Mouse (Mus musculus) macrophage (primary cell): ENCODE data around the gene Mcub. TPM values are rescaled to one million over a fixed set of nuclear protein-coding genes. Genes with fewer than 3 reads are reported as not detected.

ENCODE experiments used
- H3K27ac ChIP-seq: fragments of 350-480 bp; formaldehyde crosslinking; 2 replicates; pipeline ENCODE4 v1.9.0; 2021
- H3K36me3 ChIP-seq: fragments of 350-480 bp; formaldehyde crosslinking; 2 replicates; pipeline ENCODE4 v1.9.0; 2021; ENCODE audit errors: inconsistent target
- H3K4me3 ChIP-seq: fragments of 350-480 bp; formaldehyde crosslinking; 2 replicates; pipeline ENCODE4 v1.9.0; 2021; ENCODE audit errors: inconsistent target
- H3K79me2 ChIP-seq: fragments of 350-480 bp; formaldehyde crosslinking; 2 replicates; pipeline ENCODE4 v1.9.0; 2021; ENCODE audit errors: inconsistent target
- WGBS: methylation state at CpG from one replicate; pipeline ENCODE4 v1.1.7; 2026; ENCODE audit warnings: inconsistent platforms; ENCODE audit not compliant: missing documents; 5-methylcytosine and 5-hydroxymethylcytosine counted together
- polyA plus RNA-seq: library from polyadenylated mRNA; stranded (reverse); fragments of 250-400 nt; gene quantifications from 3 replicates; pipeline ENCODE4 v1.2.4, GENCODE M21; 2018; ENCODE audit warnings: inconsistent platforms

Gene Mcub
- polyA plus RNA-seq, 1 experiment from 2014 or later: 32.2 TPM

DNA sequence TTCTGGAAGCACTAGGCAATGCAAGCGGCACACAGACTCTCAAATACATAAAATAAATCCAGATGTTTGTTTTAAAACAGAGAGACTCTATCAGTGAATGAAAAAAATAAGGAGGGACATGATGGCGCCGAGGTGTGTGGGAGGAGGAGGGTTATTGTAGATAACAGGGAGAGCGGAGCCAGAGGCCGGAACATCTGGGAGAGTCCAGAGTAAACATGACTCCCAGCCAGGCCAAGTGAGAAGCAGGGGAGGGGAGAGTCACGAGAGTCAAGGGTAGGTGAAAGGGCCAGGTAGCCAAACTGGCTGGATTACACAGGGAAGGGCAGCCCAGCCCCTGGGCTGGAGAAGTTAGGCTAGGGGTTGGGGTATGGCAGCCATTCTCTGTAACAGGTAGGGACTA lies 73.4 kb downstream of the Mcub start:
- H3K79me2 ChIP-seq: no peaks in the 10 kb centered on the region
- H3K36me3 ChIP-seq: no peaks in the 10 kb centered on the region
- no peak overlapping the region for H3K4me3 ChIP-seq
- no peak overlapping the region for H3K27ac ChIP-seq
- 97% methylated on average over 6 of the region's 6 CpGs for WGBS

DNA sequence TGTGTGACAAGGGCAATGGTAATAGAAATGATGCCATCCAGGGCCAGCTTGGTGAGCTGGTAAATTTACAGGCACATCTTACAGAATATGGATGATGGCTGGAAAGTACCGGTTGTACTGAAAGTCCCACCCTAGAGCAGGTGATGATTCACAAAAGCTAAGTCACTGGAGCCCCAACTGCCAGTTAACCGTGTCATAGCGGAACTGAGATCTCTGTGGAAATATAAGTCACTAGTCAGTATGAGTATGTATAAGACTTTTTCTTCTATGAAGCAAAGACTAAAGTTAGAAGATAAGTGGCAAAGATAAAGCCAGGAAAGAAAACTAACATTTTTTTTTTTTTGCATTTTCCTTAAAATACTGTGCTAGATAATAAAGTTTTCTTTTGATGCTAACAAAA lies 76.9 kb downstream of the Mcub start:
- 100% methylated on average over 3 of the region's 3 CpGs for WGBS
- H3K36me3 ChIP-seq: no peaks in the 10 kb centered on the region
- H3K27ac ChIP-seq: no peak overlapping the region
- H3K4me3 ChIP-seq: no peak overlapping the region
- no peaks in the 10 kb centered on the region for H3K79me2 ChIP-seq

DNA sequence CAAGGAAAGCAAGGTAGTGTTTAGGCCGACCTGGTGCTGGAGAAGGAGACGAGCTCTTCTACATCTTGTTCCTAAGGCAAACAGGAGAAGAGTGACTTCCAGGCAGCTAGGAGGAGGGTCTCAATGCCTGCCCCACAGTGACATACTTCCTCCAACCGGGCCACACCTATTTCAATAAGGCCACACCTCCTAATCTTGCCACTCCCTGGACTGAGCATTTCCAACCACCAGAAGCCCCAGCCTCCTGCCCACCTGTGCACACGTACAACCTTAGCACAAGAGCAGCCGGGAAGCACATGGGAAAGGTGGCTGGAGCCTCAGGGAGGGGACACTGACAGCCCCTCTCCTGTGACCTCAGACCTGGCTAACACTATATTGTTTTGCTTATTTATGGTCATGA lies 78.0 kb downstream of the Mcub start:
- Histone ChIP-seq H3K79me2 (no peaks in the 10 kb centered on the region), H3K36me3 (no peaks in the 10 kb centered on the region), H3K4me3 (no peak overlapping the region), H3K27ac (no peak overlapping the region)
- 84% methylated on average over 5 of the region's 5 CpGs for WGBS

DNA sequence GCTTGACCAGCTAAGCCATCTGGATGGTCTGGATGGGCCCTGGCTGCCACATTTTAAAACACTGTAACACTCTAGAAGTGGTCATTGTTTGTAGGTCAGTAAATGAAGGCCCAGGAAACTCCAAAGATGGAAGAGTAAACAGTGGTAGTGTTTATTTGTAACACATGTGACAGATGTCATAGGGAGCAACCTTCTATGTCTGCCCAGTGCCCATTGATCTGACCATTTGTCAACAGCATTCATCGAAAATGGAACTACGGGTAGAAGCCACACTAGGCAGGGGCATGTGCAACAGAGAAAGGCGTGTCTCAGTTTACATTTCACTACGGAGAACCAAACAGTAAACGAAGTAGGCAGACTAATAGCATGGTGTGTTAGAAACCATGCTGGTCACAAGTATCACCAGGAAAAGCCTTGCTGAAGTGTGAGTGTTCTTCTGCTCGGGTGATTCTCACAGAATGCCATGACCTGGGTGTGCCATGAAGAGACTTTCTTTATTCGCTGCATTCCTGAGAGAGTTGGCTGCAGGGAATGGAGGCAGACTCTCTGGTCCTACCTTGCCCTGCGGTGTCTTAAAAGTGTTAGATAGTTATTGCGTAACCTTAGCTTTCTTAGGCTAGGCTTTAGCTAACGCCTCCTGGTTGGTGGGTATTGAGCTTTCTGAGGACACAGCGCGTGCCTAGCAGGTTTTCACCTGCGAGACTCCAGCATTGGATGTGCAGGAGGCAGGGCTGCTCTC lies 82.1 kb downstream of the Mcub start:
- H3K36me3 ChIP-seq: no peaks in the 10 kb centered on the region
- WGBS: 84% methylated on average over 11 of the region's 13 CpGs
- H3K79me2 ChIP-seq: no peaks in the 10 kb centered on the region
- H3K27ac ChIP-seq: no peak overlapping the region
- no peak overlapping the region for H3K4me3 ChIP-seq

DNA sequence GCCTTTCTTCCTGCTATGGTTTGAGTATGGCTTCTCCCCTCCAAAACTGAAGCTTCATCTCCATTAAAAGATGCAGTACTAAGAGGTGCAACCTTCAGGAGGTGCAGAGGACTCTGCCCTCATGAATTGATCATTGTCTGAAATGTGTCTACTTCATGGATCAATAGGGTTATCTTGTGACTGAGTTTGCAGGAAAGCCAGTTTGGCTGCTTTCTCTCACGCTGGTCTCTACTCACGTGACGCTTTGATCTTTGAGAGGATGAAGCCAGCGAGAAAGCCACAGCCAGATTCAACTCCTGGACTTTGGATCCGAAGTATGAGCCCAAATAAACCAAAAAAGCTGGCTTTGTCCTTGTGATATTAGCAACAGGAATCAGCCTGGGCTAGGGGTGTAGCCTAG lies 83.6 kb downstream of the Mcub start:
- Histone ChIP-seq H3K4me3 (no peak overlapping the region), H3K79me2 (no peaks in the 10 kb centered on the region), H3K36me3 (no peaks in the 10 kb centered on the region), H3K27ac (no peak overlapping the region)
- 96% methylated on average over 5 of the region's 5 CpGs for WGBS

DNA sequence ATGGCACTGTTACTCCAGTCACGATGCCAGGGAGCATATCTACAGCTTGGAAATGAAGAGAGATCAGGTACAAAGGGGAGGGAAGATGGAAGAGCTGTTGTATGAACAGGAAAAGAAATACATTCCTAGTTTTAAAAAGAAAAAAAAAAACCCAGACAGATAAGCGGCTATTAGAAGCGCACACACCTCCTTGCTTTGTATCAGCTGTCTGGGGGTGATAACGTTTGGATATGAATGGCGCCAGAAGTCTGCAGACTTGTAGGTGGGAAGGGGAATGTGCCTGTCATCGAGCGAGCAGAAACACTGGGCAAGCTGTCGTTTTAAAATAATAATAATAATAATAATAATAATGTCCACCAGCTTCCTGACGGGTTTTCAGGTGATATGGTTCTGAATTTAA lies 84.4 kb downstream of the Mcub start:
- Histone ChIP-seq H3K79me2 (no peaks in the 10 kb centered on the region), H3K4me3 (no peak overlapping the region), H3K36me3 (no peaks in the 10 kb centered on the region), H3K27ac (no peak overlapping the region)
- 97% methylated on average over 8 of the region's 9 CpGs for WGBS

DNA sequence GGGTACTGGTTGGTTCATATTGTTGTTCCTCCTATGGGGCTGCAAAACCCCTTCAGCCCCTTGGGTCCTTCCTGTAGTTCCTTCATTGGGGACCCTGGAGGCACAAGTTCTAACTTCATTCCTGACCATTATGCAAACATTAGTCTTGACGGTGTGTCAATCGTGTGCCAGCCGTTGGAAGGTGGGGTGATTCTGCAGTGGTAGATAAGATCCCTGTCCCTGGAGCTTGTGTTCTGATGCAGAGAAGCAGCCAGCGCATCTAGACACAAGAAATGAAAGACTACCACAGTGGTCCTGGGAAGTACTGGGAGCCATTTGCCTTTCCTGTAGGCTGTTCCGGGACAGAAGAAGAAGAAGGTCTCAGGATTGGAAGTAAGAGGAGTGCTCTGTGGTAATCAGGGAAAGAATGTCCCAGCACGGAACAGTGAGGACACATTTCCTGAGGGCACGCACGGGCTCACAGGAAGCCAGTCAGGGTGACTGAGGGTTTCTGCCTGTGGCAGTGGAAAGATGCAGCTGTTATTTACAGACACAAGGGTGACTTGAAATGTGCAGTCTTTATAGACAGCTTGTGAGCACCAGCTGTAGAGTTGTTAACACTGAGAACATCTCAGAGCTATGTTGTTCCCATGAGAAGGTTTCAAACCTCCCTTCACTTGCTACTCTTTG lies 88.9 kb downstream of the Mcub start:
- WGBS: 80% methylated on average over 8 of the region's 8 CpGs

DNA sequence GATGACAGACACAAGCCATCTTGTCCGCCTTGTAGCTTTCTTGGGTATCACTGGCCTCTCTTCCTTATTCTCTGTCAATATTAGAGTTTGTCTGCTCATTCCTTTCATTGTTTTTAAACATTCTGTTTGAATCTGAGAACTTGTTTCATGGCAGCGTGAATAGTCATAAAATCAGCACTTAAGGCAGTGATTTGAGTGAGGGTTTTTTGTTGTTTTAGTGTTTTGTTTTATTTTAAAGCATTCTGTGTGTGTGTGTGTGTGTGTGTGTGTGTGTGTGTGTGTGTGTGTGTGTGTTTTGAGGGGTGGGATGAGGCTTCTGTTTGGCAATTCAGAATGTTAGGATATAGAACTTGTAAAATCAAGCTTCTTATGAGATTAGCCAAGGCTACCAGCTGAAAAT lies 90.1 kb downstream of the Mcub start:
- H3K36me3 ChIP-seq: no peaks in the 10 kb centered on the region
- no peak overlapping the region for H3K27ac ChIP-seq
- no peak overlapping the region for H3K4me3 ChIP-seq
- H3K79me2 ChIP-seq: no peaks in the 10 kb centered on the region
- 93% methylated on average over 2 of the region's 2 CpGs for WGBS

More for the DNA sequence above, 88.9 kb downstream of the Mcub start:
- Histone ChIP-seq H3K4me3 (no peak overlapping the region), H3K79me2 (no peaks in the 10 kb centered on the region), H3K27ac (no peak overlapping the region), H3K36me3 (no peaks in the 10 kb centered on the region)

DNA sequence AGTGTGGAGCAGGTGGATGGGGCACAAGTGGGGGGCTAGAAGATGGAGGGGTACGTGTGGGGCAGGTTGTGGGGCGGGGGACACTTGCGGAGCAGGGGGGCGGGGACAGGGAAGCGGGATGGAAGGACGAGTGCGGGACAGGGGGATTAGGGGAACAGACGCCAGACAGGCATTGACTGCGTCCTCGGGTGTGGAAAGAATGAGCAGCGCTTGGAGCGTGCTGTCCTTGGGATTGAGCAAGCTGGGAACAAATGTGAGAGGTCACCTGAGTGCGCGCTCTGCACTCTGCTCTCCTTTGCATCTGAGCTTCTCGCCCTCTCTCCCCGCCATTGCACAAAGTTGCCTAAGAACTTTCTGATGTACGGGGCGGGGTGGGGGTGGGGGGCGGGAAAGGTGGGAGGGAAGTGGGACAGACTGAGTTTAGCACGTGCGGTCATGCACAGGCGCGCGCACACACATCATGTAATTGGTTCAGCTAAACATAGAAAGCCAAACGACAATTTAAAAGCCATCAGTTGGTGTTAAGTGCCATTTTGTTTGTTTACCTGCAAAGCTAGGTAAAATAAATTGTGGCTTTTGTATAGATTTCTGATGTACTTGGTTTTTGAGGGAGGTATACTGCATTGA lies 90.8 kb downstream of the Mcub start:
- Histone ChIP-seq H3K79me2 (no peaks in the 10 kb centered on the region), H3K36me3 (no peaks in the 10 kb centered on the region), H3K27ac (no peak overlapping the region), H3K4me3 (peak overlapping the region; percentile 28)
- WGBS: 5% methylated on average over 25 of the region's 25 CpGs

DNA sequence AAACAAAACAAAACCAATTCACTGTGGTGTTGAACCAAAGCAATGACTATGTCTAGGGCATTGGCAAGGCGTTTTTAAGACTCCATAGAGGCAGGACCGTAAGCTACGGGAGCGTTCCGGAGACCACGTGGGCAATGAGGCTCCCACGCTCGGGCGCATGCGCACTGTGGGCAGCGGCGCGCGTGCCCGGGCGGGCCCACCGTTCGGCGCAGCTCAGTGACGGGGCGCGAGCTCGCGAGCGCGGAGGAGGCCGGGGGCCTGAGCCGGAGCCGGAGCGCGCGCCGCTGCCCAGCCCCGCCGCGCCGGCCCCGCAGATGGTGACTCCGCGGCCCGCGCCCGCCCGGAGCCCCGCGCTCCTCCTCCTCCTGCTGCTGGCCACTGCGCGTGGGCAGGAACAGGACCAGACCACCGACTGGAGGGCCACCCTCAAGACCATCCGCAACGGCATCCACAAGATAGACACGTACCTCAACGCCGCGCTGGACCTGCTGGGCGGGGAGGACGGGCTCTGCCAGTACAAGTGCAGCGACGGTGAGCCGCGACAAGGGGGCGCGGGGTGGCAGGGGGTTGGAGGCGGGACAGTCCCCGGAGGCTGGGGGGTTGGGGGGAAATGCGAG lies 91.5 kb downstream of the Mcub start, which contains the start of gene Pla2g12a:
Gene Pla2g12a (plus strand): TSS at position 202 of the 617 bp plus-strand sequence.
- no peak within 1 kb of the TSS for H3K27ac ChIP-seq
- H3K4me3 ChIP-seq: peak within 1 kb of the TSS; percentile 28
- H3K36me3 ChIP-seq: no peaks in the 10 kb centered on the region
- WGBS: 1% methylated on average over 61 of the region's 66 CpGs
- H3K79me2 ChIP-seq: no peaks in the 10 kb centered on the region

DNA sequence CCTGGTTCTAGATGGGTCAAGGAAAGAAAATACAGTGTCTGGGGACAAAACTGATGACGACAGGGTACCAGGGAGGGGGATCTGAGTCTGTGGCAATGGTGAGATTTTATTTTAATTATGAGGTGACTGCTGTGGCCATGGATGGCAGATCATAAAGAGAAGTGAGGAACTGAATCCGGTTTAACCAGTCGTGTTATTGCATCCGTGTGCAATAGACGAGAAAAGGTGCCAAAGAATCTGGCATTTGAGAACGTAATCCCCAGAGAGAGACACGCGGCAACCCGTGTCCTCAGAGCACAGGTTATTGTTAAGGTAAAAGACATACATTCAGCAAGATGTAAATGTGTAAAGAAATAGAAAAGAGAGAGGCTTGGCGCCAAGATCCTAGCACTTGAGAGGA lies 92.7 kb downstream of the Mcub start:
- WGBS: 81% methylated on average over 9 of the region's 10 CpGs
- no peaks in the 10 kb centered on the region for H3K79me2 ChIP-seq
- no peak overlapping the region for H3K4me3 ChIP-seq
- no peaks in the 10 kb centered on the region for H3K36me3 ChIP-seq
- H3K27ac ChIP-seq: no peak overlapping the region

Other genes with a start within 250 kb of the Mcub start
- 0.33 to 0.53 TPM (median 0.47 TPM) in 3 replicates for gene Egf, start 214.9 kb downstream of the Mcub start, polyA plus RNA-seq
- gene Lrit3, start 166.2 kb downstream of the Mcub start, polyA plus RNA-seq: not detected in 3 replicates
- gene Rrh, start 147.6 kb downstream of the Mcub start, polyA plus RNA-seq: 0.13 TPM in 1 of 3 replicates, not detected in the others
- 11.8 to 57.0 TPM (median 36.2 TPM) in 3 replicates for gene Gar1, start 138.8 kb downstream of the Mcub start, polyA plus RNA-seq
- not detected in 3 replicates for gene Cfi, start 134.3 kb downstream of the Mcub start, polyA plus RNA-seq
- gene Pla2g12a, start 91.6 kb downstream of the Mcub start, polyA plus RNA-seq: 7.3 to 12.6 TPM (median 8.2 TPM) in 3 replicates
- gene Casp6, start 68.8 kb downstream of the Mcub start, polyA plus RNA-seq: 16.3 to 27.9 TPM (median 24.4 TPM) in 3 replicates
- gene Sec24b, start 91.3 kb upstream of the Mcub start, polyA plus RNA-seq: 44.0 to 66.4 TPM (median 44.6 TPM) in 3 replicates
- gene Col25a1, start 161.3 kb upstream of the Mcub start, polyA plus RNA-seq: not detected in 3 replicates